Mouse (Mus musculus) monocyte, adult 2 months (primary cell): ENCODE measurements around the gene Prrt3.

Source experiments
- DNase-seq, 2 experiments: peaks; one replicate each; pipeline ENCODE4 v3.0.0; 2022; ENCODE audit warnings: low spot score in 2 of 2, low read depth in 1 of 2

Gene Prrt3

GRCm38 (mm10) chr6:113492101-113492864 lies 9.4 kb downstream of the Prrt3 start:
- DNase-seq = no peak

GRCm38 (mm10) chr6:113489410-113489809 lies 12.3 kb downstream of the Prrt3 start:
- no peak for DNase-seq

- no peak for DNase-seq
These were observed 14.6 kb downstream of the Prrt3 start for GRCm38 (mm10) chr6:113487125-113487576.

- DNase-seq = no peak
These were observed 18.0 kb downstream of the Prrt3 start for GRCm38 (mm10) chr6:113483729-113484128.

- peak; percentile 82 to 83 for DNase-seq
These were observed 18.6 kb downstream of the Prrt3 start, which contains the start of gene Creld1 for GRCm38 (mm10) chr6:113483100-113483615. TSS of gene Creld1 (plus strand) at chr6:113483297.

GRCm38 (mm10) chr6:113482477-113483099 lies 19.1 kb downstream of the Prrt3 start:
- DNase-seq = no peak

GRCm38 (mm10) chr6:113480555-113481373 lies 21.0 kb downstream of the Prrt3 start:
- no peak for DNase-seq

GRCm38 (mm10) chr6:113478906-113479305 lies 22.8 kb downstream of the Prrt3 start:
- DNase-seq = no peak

- DNase-seq = no peak
These were observed 24.4 kb downstream of the Prrt3 start for GRCm38 (mm10) chr6:113477353-113477752.

- DNase-seq = no peak
These were observed 28.0 kb downstream of the Prrt3 start for GRCm38 (mm10) chr6:113473715-113474114.

GRCm38 (mm10) chr6:113473246-113473645 lies 28.5 kb downstream of the Prrt3 start:
- no peak for DNase-seq

GRCm38 (mm10) chr6:113472061-113472460 lies 29.7 kb downstream of the Prrt3 start:
- no peak for DNase-seq

GRCm38 (mm10) chr6:113471297-113471936 lies 30.3 kb downstream of the Prrt3 start, which contains the start of gene Il17rc:
TSS of gene Il17rc (plus strand) at chr6:113471427.
- no peak for DNase-seq

- DNase-seq = peak in 1 of 2 experiments; percentile 50
These were observed 32.3 kb downstream of the Prrt3 start for GRCm38 (mm10) chr6:113469432-113469831.

- DNase-seq = peak; percentile 47 to 63
These were observed 32.7 kb downstream of the Prrt3 start for GRCm38 (mm10) chr6:113469021-113469420.

- DNase-seq = no peak
These were observed 33.2 kb downstream of the Prrt3 start for GRCm38 (mm10) chr6:113468512-113468911.

GRCm38 (mm10) chr6:113465602-113466001 lies 36.1 kb downstream of the Prrt3 start:
- no peak for DNase-seq

GRCm38 (mm10) chr6:113464040-113464439 lies 37.7 kb downstream of the Prrt3 start:
- DNase-seq = no peak

- no peak for DNase-seq
These were observed 43.1 kb downstream of the Prrt3 start for GRCm38 (mm10) chr6:113458635-113459034.

- no peak for DNase-seq
These were observed 43.7 kb downstream of the Prrt3 start, which contains the start of gene Il17re for GRCm38 (mm10) chr6:113457952-113458534. TSS of gene Il17re (plus strand) at chr6:113458484.
